Mouse (Mus musculus) erythroid progenitor cell, adult 5-6 weeks (primary cell): ENCODE results near the gene Vmn1r138. TPM values are rescaled to one million over a fixed set of nuclear protein-coding genes. Genes with fewer than 3 reads are reported as not detected.
"Not testable (repeated sequence)": the region's sequence is repeated elsewhere in the genome, so short reads cannot be mapped to it uniquely, and the experiment has no call there.

ENCODE experiments used
- ATAC-seq: replicated peaks from 2 replicates; pipeline ENCODE4 v1.8.0; 2016; ENCODE audit warnings: moderate number of reproducible peaks, mild to moderate bottlenecking, moderate TSS enrichment, inconsistent platforms; ENCODE audit not compliant: poor library complexity, low FRiP score, severe bottlenecking
- total RNA-seq, 2 experiments: library from RNA; stranded (forward) in 1 of 2; stranded (reverse) in 1 of 2; fragments of 150-400 nt in 1 of 2; fragments of 186-747, 209-891 nt in 1 of 2; gene quantifications; 2 replicates each; pipeline versions ENCODE4 v1.2.3 to v1.2.4; 2015 to 2017; ENCODE audit warnings: low replicate concordance in 2 of 2

Vmn1r138 gene
- total RNA-seq (2015; ENCODE audit: low replicate concordance) = not detected in 2 replicates
- not detected in 2 replicates for total RNA-seq (2017; ENCODE audit: low replicate concordance)

DNA sequence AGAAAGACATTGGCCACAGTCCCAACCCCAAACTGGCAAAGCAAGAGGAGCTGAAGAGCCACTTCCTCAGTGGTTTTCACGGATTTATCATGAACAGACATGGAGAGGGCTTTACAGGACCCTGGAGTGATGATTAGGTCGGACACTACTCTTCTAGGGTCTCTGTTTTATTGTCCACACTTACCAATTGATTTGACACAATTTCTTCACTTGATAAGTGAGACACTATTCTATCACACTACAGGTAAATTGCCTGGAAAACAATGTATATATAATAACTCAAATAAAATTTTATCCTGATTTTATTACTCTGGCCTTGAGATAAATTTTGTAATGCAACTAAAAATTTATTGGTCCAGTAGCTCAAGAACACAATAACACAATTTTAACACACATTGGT lies at the start of gene Vmn1r138:
Gene Vmn1r138 (minus strand): TSS at position 101 of the 400 bp plus-strand sequence.
- ATAC-seq = not testable (repeated sequence)

DNA sequence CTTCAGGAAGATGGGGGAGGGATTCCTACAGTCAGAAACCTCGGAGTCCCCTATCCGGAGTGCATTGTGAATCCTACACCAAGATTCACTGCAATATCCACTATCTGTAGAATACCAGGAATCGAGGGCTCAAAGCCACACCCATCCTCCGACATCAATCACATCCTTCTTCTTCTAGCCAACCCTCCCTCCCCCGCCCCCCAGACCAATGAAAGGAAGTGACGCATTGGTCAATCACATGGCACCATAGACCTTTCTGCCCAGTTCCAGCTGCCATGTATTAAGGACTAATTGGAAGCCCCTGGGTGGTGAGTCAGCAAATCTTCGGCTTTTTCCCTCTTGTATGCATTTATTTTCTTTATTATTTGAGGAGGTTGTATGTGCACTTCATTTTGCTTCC lies 40.1 kb upstream of the Vmn1r138 start, which contains the start of gene Vmn1r139:
Gene Vmn1r139 (plus strand): TSS at position 301 of the 400 bp plus-strand sequence.
- ATAC-seq = not testable (repeated sequence)

DNA sequence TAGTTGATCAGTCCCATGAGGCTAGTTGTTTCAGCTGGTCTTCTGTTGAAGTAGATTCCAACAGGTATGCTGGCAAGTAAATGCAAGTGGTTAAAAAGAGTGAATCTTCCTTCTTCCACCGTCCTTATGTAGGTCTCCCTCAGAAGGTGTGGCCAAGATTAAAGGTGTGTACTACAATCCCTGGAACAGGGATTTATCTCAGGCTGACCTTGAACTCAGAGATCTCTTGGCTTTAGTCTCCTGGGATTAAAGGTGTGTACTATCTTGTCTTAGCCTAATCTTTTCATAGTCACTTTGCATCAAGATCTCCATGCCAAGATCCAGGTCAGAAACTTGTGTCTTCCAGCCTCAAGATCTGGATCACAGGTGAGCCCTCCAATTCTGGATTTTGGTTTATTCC lies 27.5 kb upstream of the Vmn1r138 start, which contains the start of gene Gm6176:
Gene Gm6176 (minus strand): TSS at position 101 of the 400 bp plus-strand sequence.
- not testable (repeated sequence) for ATAC-seq

GRCm38 (mm10) chr7:21994287-21994686 lies 34.4 kb downstream of the Vmn1r138 start, which contains the start of gene Vmn1r137:
Vmn1r137 (plus strand) TSS chr7:21994587.
- ATAC-seq = not testable (repeated sequence)

Other genes starting within 250 kb of the Vmn1r138 start
- gene Gm4177, start 232.2 kb downstream of the Vmn1r138 start, total RNA-seq (2015; ENCODE audit: low replicate concordance) = not detected in 2 replicates
- gene Gm4177, start 232.2 kb downstream of the Vmn1r138 start, total RNA-seq (2017; ENCODE audit: low replicate concordance) = not detected in 2 replicates
- gene Vmn1r135, start 196.5 kb downstream of the Vmn1r138 start, total RNA-seq (2015; ENCODE audit: low replicate concordance) = not detected in 2 replicates
- gene Vmn1r135, start 196.5 kb downstream of the Vmn1r138 start, total RNA-seq (2017; ENCODE audit: low replicate concordance) = not detected in 2 replicates
- not detected in 2 replicates for gene Gm5725, start 184.6 kb downstream of the Vmn1r138 start, total RNA-seq (2015; ENCODE audit: low replicate concordance)
- not detected in 2 replicates for gene Gm5725, start 184.6 kb downstream of the Vmn1r138 start, total RNA-seq (2017; ENCODE audit: low replicate concordance)
- gene Gm5891, start 107.6 kb downstream of the Vmn1r138 start, total RNA-seq (2015; ENCODE audit: low replicate concordance) = not detected in 2 replicates
- not detected in 2 replicates for gene Gm5891, start 107.6 kb downstream of the Vmn1r138 start, total RNA-seq (2017; ENCODE audit: low replicate concordance)
- gene Vmn1r137, start 34.3 kb downstream of the Vmn1r138 start, total RNA-seq (2015; ENCODE audit: low replicate concordance) = not detected in 2 replicates
- not detected in 2 replicates for gene Vmn1r137, start 34.3 kb downstream of the Vmn1r138 start, total RNA-seq (2017; ENCODE audit: low replicate concordance)
- gene Gm6176, start 27.4 kb upstream of the Vmn1r138 start, total RNA-seq (2015; ENCODE audit: low replicate concordance) = not detected in 2 replicates
- gene Gm6176, start 27.4 kb upstream of the Vmn1r138 start, total RNA-seq (2017; ENCODE audit: low replicate concordance) = not detected in 2 replicates
- not detected in 2 replicates for gene Vmn1r139, start 40.2 kb upstream of the Vmn1r138 start, total RNA-seq (2015; ENCODE audit: low replicate concordance)
- not detected in 2 replicates for gene Vmn1r139, start 40.2 kb upstream of the Vmn1r138 start, total RNA-seq (2017; ENCODE audit: low replicate concordance)
- not detected in 2 replicates for gene Gm16451, start 89.3 kb upstream of the Vmn1r138 start, total RNA-seq (2015; ENCODE audit: low replicate concordance)
- not detected in 2 replicates for gene Gm16451, start 89.3 kb upstream of the Vmn1r138 start, total RNA-seq (2017; ENCODE audit: low replicate concordance)
- not detected in 2 replicates for gene Gm10666, start 105.8 kb upstream of the Vmn1r138 start, total RNA-seq (2015; ENCODE audit: low replicate concordance)
- not detected in 2 replicates for gene Gm10666, start 105.8 kb upstream of the Vmn1r138 start, total RNA-seq (2017; ENCODE audit: low replicate concordance)
- gene Vmn1r142, start 135.1 kb upstream of the Vmn1r138 start, total RNA-seq (2015; ENCODE audit: low replicate concordance) = not detected in 2 replicates
- not detected in 2 replicates for gene Vmn1r142, start 135.1 kb upstream of the Vmn1r138 start, total RNA-seq (2017; ENCODE audit: low replicate concordance)
- not detected in 2 replicates for gene Vmn1r143, start 160.5 kb upstream of the Vmn1r138 start, total RNA-seq (2015; ENCODE audit: low replicate concordance)
- gene Vmn1r143, start 160.5 kb upstream of the Vmn1r138 start, total RNA-seq (2017; ENCODE audit: low replicate concordance) = not detected in 2 replicates
- not detected in 2 replicates for gene Gm8653, start 172.4 kb upstream of the Vmn1r138 start, total RNA-seq (2015; ENCODE audit: low replicate concordance)
- gene Gm8653, start 172.4 kb upstream of the Vmn1r138 start, total RNA-seq (2017; ENCODE audit: low replicate concordance) = not detected in 2 replicates
- gene Gm8453, start 200.6 kb upstream of the Vmn1r138 start, total RNA-seq (2015; ENCODE audit: low replicate concordance) = not detected in 2 replicates
- gene Gm8453, start 200.6 kb upstream of the Vmn1r138 start, total RNA-seq (2017; ENCODE audit: low replicate concordance) = not detected in 2 replicates